Mouse (Mus musculus): ENCODE measurements around the gene 4930442H23Rik. TPM values are rescaled to one million over a fixed set of nuclear protein-coding genes. Genes with fewer than 3 reads are reported as not detected.

Gene 4930442H23Rik
- not detected for total RNA-seq (2023)

DNA sequence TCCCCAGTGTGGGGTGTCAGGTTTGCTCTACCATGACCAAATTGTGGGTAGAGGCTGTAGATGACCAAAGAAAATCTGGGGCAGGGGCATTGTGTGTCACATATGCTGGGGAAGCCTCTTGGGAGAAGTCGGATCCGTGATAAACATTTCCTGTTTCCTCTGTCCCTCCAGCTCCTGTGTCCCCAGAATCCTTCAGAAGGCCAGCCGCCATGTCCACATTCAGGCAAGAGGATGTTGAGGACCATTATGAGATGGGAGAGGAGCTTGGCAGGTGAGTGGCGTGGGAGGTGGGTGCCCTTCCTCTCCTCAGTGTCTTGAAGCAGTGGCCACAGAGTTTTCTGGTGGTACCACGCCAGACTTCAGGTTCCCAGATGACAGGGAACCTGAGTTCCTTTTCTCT, at the start of gene 4930442H23Rik:
TSS of gene 4930442H23Rik (minus strand) at position 45 of the 400 bp plus-strand sequence.

DNA sequence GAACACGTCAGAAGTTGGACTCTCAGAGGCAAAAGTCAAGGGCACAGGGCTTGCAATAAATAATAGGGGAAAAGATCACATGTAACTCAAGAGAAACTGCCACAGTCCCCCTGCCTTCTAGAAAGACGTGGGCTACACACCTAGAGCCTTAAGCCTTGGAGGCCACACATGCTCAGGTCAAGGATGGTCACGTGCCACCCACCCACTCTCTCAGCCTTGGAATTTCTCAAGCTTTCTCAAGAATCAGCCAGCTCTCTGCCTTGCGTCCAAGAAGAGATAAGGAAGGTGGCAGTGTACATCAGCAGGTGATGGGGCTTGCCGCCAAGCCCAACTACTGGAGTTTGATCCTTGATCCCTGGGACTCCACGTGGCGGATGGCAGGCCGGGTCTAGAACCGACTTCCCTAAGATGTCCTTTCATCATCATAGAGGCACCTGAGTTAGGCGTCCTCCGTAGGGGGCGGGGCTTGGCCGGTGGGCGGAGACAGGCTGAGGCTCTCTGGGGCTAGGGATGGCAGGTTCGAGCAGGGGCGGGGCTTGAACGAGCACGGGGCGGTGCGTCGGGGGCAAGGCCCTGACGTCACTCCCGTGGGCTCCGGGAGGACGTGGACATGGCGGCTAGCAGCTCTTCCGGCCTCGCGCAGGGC, 49.1 kb upstream of the 4930442H23Rik start, which contains the start of gene Zfr2:
TSS of gene Zfr2 (plus strand) at position 576 of the 646 bp plus-strand sequence.

DNA sequence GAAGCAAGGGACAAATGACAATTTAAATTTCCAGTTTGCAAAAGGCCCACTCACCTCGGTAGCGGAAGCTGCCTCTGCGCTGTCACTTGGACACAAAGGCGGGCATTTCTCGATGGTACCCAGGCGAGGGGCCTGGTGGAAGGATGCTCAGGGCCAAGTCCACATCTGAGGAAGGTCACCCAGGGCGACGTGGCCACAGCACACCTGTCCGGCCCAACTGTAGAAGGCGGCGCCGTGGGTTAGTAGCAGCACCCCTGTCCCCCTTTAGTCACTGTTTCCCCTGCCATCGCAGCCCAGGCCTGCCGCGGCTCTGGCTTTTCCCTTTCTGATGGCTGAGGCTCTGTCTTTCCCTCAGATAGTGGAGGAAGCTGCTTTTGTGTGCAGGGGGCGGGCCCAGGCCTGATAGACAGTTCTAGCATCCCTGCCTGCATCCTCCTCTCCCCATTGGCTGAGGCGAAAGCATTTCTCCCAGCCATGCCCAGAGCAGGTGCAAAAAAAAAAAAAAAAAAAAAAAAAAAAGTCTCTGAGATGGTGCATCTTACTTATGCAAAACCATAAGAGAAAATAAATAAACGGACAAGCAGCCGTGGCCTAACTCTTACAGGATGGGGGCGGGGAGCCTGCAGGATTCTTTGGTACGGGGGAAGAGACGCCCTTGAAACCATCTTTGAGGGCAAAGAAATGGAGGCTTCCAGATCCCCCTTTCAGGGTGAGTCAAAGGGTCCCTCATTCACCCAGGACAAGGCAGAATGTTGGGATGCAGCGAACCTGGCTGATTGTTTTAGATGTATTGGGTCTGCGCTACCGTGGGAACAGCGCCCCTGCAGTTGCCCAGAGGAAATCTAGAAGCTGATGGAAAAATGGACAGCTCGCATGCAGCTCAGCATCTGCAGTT, 47.0 kb upstream of the 4930442H23Rik start, which contains the start of gene Atcay:
TSS of gene Atcay (minus strand) at position 396 of the 895 bp plus-strand sequence.

DNA sequence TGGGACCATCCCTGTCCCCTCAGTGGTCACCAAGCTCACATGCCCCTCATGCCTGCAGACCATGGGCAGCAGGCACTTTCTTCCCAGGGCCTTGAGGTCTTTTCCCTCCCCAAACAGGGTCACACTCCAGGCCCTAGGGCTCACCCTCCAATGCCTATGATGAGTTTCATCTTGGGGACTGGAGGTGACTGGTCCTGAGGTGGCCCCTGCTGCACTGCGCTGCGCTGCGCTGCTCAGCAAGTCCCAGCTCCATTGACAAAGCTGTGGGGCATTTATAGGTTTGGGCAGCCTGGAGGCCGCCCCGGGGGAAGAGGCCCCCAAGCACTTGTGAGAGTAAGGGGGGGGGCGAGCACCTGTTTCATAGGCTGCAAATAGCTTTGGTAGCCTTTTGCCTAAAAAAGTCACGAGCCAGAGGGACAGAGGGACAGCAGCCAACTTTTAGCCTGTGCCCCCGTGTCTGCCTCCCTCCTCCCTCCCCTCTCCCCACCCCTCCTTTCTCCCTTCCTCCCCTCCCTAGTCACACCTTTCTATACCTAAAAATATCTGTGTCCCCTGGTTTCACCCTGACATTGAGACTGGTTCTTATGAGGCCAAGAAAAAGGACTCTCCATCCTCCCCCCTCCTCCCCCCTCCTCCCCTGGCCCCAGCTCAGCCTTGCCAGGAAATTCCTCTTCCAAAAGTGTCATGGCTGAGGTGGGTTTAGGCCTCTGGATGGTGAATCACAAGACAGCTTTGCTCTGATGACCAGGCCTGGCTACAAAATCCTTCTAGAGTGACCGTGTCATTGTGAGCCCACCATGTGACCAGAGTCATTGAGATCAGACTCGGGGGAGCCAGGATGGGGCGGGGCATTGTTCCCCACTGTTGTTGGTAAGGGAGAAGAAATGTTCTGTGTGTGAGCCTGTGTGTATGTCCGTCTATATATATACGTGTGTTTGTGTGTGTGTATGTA, 18.4 kb upstream of the 4930442H23Rik start, which contains the start of gene Nmrk2:
TSS of gene Nmrk2 (minus strand) at position 245 of the 952 bp plus-strand sequence.

DNA sequence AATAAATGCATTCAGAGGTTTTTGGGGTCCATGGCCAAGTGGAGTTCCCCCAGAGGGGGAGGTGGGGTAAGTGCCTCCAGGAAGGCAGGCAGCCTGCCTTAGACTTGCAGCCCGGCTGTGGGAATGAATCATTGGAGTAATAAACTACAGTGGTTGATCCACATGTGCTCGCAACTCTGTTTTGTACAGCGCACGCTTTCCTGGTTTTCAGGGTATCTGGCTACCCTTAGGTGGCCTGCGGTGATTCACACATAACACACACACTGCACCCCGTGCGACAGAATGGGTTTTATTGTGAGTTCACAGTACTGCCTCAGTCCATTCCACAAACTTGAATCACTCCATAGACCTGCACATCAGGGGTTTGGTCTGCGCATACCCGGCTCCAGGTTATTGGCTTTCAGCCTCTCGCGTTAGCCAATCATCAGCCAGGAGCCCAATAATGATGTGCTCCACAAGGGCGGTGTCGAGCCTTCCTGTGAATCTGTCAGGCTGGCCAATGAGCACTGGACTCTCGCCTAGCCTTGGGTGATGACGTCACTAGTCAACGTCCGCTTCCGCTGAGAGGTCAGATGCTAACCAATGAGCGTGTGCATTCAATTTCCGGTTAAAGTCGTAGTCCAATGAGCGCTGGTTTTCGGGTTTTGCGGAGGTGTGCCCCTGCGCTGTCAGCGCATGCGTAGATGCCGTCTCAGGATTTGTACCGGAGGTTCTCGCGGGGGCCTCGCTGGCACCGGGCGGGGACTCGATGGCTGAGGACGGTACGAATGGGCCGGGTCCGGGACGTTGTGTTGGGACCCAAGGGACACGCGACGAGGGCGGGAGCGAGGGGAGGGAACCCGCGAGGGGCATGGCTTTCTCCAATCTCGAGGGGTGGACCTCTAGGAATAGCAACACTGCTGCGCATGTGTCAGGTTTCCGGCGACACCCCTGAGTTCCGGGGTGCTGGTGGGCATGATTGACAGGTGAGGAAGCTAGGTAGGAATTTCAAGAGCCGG, 1.0 kb downstream of the 4930442H23Rik start, which contains the start of gene Dapk3:
TSS of gene Dapk3 (plus strand) at position 670 of the 998 bp plus-strand sequence.

DNA sequence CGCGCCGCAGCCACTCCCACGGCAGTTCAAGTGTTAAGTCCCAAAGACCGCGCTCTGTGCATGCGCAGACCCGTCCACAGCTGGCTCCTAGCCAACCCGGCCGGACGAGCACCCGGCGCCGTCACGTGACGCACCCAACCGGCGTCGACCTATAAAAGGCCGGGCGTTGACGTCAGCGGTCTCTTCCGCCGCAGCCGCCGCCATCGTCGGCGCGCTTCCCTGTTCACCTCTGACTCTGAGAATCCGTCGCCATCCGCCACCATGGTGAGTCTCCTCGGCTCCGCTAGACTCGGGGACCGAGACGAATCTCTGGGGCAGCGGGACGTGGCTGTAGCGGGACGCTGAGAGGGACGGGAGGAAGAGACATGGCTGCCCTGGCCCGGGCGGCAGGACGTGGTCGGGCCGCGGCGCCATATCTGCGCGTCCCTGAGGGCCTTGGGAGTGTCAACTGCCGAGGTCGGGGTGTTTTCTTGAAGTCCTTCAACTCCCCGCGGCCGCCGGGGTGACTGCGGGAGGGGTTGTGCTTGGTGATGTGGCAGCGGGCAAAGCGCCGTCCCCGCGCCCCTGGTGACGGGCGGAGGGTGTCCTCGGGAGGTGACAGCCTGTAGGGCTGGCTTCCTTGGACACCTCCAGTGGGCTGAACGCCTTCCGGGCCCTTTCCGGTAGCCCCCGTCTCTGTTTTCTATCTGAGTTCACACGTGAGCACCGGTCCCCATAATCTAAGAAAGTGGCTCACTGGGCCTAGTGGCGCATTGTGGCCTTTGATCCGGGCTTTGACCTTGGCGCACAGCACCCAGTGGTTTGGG, 7.0 kb downstream of the 4930442H23Rik start, which contains the start of gene Eef2:
TSS of gene Eef2 (plus strand) at position 166 of the 806 bp plus-strand sequence.

DNA sequence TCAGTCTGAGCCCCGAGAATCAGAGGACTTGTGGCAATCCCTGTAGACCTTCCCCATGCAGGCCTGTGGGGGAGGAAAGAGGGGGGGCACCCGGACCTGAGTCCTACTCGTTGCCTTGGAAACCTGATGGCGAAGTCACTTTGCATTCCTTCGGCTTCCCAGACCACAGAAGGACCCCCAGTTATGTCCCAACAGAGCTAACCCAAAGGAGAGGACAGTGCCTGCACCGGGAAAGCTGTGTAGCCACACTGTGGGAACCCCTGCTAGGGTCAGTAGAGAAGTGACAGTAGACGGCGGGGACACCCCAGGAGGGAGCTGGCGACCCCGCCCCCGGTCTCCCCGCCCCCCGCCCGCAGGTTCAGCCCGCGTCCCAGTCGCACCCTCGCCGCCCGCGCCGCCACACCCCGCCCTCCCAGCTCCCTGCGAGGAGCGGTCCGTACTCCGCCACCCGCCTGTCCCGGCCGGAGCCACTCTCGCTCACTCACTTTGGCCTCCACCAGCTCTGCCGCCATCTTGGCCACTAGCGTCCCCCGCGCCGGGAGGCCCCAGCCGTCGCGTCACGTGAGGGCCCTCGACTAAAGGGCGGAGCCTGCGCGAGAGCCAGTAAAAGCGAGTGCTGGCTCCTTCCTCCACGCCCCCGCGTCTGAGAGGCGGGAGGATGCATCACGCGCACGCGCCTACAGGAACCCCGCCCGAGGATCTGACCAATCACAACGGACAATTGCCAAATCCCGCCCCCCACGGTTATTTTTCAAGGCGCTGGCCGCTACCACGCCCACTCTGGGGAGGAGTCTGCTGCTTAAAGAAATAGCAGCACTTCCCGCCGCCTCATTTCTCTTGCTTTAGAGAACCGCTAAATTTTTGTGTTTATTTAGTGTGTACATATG, 16.2 kb downstream of the 4930442H23Rik start, which contains the start of gene Pias4:
TSS of gene Pias4 (minus strand) at position 724 of the 887 bp plus-strand sequence.

DNA sequence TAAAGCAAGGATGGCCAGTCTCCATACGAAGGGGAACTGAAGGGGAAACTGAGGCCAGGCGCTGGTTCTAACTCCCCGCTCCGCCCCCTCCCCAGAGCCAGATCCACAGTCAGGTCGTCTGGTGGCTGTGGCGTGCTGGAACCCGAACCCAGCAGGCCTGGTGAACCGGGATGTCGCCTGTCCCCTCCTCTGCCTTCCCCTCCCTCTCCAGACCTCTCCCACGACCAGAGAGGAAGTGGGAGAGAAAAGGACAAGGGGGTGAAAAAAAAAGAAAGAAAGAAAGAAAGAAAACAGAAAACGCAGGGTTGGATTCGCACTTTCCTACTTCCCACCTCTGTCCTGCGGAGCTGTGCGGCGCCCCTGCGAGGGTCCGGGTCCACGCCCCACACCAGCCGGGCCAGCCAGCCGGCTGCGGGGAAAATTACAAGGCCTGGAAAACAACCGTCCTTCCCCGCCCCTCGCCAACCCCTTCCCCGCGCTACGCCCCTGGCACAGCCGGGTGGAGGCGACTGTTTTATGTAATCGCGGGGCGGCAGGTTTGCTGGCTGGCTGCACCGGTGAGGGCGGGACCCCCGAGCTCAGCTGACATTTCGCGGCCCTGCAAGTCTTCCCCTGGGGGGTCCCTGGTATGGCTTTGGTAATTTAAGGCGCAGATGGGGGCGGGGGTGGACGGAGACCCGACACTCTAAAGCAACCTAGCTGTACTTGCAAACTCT, 48.5 kb downstream of the 4930442H23Rik start, which contains the start of gene Zbtb7a:
TSS of gene Zbtb7a (plus strand) at position 255 of the 716 bp plus-strand sequence.

Other genes with a start within 250 kb of the 4930442H23Rik start
- not detected for gene Gng7, start 168.9 kb downstream of the 4930442H23Rik start, total RNA-seq (2023)
- gene Diras1, start 158.2 kb downstream of the 4930442H23Rik start, total RNA-seq (2023), result not detected
- 17.1 TPM for gene Slc39a3, start 146.4 kb downstream of the 4930442H23Rik start, total RNA-seq (2023)
- gene Sgta, start 123.7 kb downstream of the 4930442H23Rik start, total RNA-seq (2023), result 55.5 TPM
- gene Thop1, start 113.8 kb downstream of the 4930442H23Rik start, total RNA-seq (2023), result 13.4 TPM
- not detected for gene Creb3l3, start 85.0 kb downstream of the 4930442H23Rik start, total RNA-seq (2023)
- gene Map2k2, start 77.9 kb downstream of the 4930442H23Rik start, total RNA-seq (2023), result 128 TPM
- 58.9 TPM for gene Zbtb7a, start 48.6 kb downstream of the 4930442H23Rik start, total RNA-seq (2023)
- 34.9 TPM for gene Pias4, start 15.9 kb downstream of the 4930442H23Rik start, total RNA-seq (2023)
- gene Eef2, start 7.2 kb downstream of the 4930442H23Rik start, total RNA-seq (2023), result 2,367 TPM
- gene Dapk3, start 844 bp downstream of the 4930442H23Rik start, total RNA-seq (2023), result 62.3 TPM
- gene Nmrk2, start 18.2 kb upstream of the 4930442H23Rik start, total RNA-seq (2023), result not detected
- gene Atcay, start 47.0 kb upstream of the 4930442H23Rik start, total RNA-seq (2023), result 0.50 TPM
- gene Zfr2, start 49.3 kb upstream of the 4930442H23Rik start, total RNA-seq (2023), result 4.9 TPM
- gene Matk, start 69.1 kb upstream of the 4930442H23Rik start, total RNA-seq (2023), result 15.3 TPM
- 104 TPM for gene Mrpl54, start 83.1 kb upstream of the 4930442H23Rik start, total RNA-seq (2023)
- gene Apba3, start 83.1 kb upstream of the 4930442H23Rik start, total RNA-seq (2023), result 45.7 TPM
- 4.3 TPM for gene Tjp3, start 107.7 kb upstream of the 4930442H23Rik start, total RNA-seq (2023)
- gene Pip5k1c, start 109.1 kb upstream of the 4930442H23Rik start, total RNA-seq (2023), result 128 TPM
- gene Cactin, start 137.3 kb upstream of the 4930442H23Rik start, total RNA-seq (2023), result 47.9 TPM
- 26.1 TPM for gene Tbxa2r, start 144.9 kb upstream of the 4930442H23Rik start, total RNA-seq (2023)
- not detected for gene Gipc3, start 159.4 kb upstream of the 4930442H23Rik start, total RNA-seq (2023)
- 55.4 TPM for gene Hmg20b, start 166.6 kb upstream of the 4930442H23Rik start, total RNA-seq (2023)
- gene Mfsd12, start 173.6 kb upstream of the 4930442H23Rik start, total RNA-seq (2023), result 5.4 TPM
- gene 4930404N11Rik, start 182.0 kb upstream of the 4930442H23Rik start, total RNA-seq (2023), result 7.5 TPM
- gene Fzr1, start 194.7 kb upstream of the 4930442H23Rik start, total RNA-seq (2023), result 27.2 TPM
- 32.6 TPM for gene Dohh, start 200.6 kb upstream of the 4930442H23Rik start, total RNA-seq (2023)
- 4.7 TPM for gene Gm48551, start 200.6 kb upstream of the 4930442H23Rik start, total RNA-seq (2023)
- gene Gm48552, start 205.2 kb upstream of the 4930442H23Rik start, total RNA-seq (2023), result 9.7 TPM
- gene Smim24, start 209.2 kb upstream of the 4930442H23Rik start, total RNA-seq (2023), result 2.2 TPM